Mouse (Mus musculus) adrenal gland, adult 18-20 months (tissue): Measurements from ENCODE around the gene Btbd7. TPM values are rescaled to one million over a fixed set of nuclear protein-coding genes. Genes with fewer than 3 reads are reported as not detected.

Experiments
- DNase-seq, 2 experiments: peaks; one replicate each; pipeline ENCODE4 v3.0.0; 2021 to 2022; ENCODE audit warnings: low spot score in 2 of 2
- long read RNA-seq, 2 experiments: library from polyadenylated mRNA; stranded (forward); transcript quantifications; one replicate each; pipeline ENCODE4 v2.0.0; 2021
- total RNA-seq, 2 experiments: library from RNA; stranded (reverse); gene quantifications; 1 replicate in 1 of 2; 2 replicates in 1 of 2; pipeline ENCODE4 v1.2.3; 2021

Gene Btbd7
- 10 to 100 TPM; 33.9 to 43.5 TPM for total RNA-seq
- long read RNA-seq, experiment 1, partial matches to known transcripts = 4 of 9 reads
- long read RNA-seq, experiment 1, other reads (novel, unspliced or antisense) = 5 of 9 reads
- long read RNA-seq, experiment 2, partial matches to known transcripts = 5 of 16 reads
- long read RNA-seq, experiment 2, other reads (novel, unspliced or antisense) = 7 of 16 reads

- DNase-seq = peak; percentile 96 to 98
Measured at GRCm38 (mm10) chr12:102878031-102878823, at the start of gene Btbd7. Gene Btbd7 (minus strand): TSS chr12:102878471.

DNA sequence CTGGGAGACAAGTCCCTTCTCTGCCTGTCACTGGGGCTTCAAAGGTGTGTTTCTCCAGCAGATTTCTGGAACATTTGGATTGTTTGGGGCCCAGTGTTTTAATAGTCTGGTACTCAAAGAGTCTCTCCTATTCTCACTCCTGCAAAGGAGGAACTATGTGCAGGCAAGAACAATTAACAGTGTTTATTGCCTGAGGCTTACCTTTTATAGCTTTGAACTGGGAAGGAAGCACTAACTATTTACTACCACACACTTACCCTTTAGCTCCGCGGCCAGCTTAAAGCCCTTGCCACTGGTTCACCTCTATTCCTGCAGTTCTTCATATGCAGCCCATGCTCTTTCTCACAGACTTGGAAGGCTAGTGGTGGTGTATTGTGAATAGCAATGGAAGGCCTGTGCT lies 37.8 kb upstream of the Btbd7 start:
- no peak for DNase-seq

DNA sequence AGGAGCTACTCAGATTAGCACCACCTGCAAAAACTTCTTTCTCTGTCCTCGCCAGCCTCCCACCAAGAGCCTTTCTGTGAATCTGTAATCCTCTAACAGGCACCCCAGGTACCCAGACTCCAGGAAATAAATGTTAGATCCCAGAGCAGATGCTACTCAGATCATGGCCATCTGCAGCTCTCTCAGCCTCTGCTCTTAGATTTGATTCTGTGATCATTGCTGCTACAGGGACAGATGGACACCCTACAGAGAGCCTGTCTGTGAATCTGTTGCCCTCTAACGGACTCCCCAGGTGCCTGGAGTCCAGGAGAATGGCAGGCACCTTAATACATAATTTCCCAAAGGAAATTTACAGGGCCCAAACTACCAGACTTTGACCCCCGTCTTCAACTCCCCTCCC lies 29.9 kb upstream of the Btbd7 start:
- no peak for DNase-seq

- no peak for DNase-seq
Measured at GRCm38 (mm10) chr12:102899091-102899490, 20.8 kb upstream of the Btbd7 start, which contains the start of gene Cox8c. Gene Cox8c (plus strand): TSS chr12:102899316.

GRCm38 (mm10) chr12:102888568-102888967 lies 10.3 kb upstream of the Btbd7 start:
- DNase-seq = no peak

DNA sequence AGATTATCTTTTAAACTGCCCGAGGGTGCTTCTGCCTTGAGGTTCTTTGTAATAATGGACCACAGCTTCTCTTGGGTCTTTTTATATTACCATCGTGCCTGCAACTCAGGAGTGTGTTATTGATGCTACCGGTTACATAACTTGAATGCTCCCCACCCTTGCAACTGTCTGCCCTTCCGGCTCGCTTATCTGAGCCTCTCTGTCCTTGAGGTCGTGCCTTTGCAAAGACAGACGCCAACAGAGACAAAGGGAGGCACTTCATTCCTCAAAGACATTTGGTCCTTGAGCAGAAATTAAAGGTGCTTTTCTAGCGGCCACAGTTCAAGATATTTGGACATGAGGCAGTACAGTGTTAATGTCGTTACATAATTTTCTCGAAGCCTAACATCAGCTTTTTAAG lies 9.1 kb upstream of the Btbd7 start:
- no peak for DNase-seq

DNA sequence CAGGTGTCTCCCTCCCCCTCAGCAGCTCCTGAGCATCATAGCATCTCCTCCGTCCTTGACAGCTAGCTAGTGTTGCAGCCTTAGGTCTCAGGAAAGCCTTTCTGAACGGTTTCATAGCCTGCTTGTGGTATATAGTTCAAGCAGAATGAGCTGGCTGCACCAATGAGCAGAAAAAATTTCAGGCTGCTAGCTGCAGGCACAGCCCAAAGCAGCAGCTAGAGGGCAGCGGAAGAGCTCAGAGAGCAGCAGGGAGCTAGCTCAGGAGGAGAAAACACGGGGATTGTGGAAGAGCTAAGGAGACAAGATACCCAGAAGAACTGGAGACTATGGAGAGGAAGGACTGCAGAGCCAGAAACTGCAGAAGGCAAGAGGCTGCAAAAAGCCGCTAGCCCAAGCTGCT lies 7.5 kb upstream of the Btbd7 start:
- peak in 1 of 2 experiments; percentile 17 for DNase-seq

DNA sequence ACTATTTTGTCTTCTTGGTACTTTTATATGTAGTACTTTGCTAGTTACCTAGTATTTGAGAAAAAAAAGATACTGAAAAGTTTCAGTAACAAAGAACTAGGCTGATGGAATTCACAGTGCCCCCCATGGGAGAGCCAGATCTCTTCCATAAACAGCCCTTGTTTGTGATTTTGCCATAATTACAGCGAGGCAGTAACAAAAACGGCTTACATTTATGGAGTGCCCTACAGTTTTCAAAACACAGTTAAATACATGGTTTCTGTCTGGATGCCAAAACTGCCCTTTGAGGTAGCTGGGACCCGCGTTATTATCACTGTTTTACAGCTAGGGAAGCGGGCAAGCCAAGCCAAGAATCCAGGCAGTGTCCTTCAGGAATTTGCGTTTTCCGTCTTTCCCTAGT lies 630 bp upstream of the Btbd7 start:
- no peak for DNase-seq

DNA sequence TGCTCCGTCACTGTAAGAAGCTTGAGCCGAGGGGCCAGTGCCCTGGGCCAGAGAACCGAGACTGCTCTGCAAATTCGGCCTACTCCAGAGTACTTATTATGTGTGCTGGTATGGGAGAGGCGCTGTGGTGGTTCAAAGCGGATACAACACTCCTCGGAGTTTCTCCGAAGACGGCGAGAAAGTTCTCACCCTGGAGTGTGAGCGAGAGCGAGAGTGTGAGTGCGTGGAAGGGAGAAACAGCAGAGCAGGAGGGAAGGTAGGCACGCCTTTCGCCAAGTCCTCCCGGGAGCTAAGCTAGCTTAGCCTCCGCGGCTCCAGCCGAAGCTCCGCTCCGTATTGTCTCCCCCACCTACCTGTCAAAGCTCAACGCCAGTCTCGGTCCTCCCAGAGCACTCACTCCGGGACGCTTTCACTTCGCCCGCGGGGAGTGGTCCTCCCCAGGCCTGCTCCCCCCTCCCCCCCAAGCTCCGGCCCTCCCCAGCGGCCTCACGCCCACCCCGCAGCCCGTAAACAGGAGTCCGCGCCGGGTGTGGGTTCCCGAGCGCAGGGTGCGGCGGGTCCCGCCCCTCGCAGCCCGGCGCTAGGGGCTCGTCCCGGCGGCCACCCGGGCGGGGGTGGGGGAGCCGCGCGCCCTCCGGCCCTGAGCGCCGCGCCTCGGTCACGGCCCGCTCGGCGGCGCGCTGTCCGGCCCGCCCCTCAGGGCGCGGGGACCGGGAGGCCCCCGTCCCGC lies 805 bp downstream of the Btbd7 start:
- DNase-seq = peak; percentile 44 to 53

- no peak for DNase-seq
Measured at GRCm38 (mm10) chr12:102870527-102870926, 7.7 kb downstream of the Btbd7 start.

GRCm38 (mm10) chr12:102869802-102870201 lies 8.5 kb downstream of the Btbd7 start:
- no peak for DNase-seq

DNA sequence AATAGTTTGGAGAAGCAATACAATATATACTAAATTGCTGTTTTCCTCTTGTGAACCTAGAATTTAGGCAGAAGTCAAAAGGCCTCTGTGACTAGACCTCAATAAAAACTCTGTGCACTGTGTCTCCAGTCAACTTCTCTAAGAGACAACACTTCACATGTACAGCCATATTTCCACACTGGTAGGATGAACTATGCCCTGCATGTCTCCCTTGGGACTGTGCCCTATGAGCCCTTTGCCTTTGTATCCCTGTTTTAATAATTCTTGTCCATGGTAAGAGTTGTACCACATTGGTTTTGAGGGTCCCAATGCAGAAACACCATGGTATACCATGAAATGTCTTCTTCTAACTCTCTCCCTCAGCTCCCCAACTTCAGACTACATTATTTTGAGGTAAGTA lies 17.5 kb downstream of the Btbd7 start:
- DNase-seq = no peak

DNA sequence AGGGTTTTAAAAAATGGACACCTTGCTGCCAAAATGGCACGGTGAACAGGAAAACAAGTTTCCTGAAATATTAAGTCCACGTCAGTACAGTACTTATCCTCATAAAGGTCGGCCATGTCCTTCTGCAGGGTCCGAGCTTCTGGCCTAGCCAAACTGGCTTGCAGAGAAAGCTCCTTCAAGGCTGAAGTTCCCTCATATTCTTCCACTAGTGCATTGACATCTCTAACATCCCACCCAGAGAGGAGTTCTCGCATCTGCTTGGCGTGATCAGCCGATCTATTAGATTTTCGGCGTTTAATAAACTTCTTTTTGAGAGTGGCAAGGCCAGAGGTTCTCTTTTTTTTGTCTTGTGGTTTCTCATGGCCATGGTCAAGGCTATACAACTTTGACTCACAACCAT lies 40.0 kb downstream of the Btbd7 start:
- DNase-seq = peak in 1 of 2 experiments; percentile 17

DNA sequence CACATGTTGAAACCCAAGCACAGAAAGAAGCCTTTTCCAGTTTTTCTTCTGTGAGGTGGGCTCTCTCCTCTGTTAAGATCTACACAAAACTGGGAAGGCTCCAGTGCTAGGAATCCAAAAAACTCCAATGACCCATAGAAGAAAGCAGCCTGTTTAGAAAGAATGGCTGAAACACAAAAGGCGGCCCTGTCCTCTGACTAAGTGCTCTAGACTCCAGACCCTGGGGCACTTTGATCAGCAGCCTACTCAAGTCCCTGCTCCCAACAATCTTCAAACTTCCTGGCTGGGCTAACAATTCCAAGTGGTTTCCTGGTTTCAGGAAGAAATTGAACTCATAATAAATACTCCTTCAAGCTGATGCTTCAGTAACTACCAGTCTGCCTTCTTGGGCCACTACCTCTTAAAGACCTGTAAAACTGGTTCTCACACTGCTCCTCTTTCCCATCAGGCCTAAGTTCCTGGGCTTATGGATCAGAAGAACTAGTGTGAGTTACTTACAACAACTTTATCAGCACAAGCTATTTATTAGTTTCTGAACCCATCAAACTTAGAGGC lies 45.4 kb downstream of the Btbd7 start:
- no peak for DNase-seq

- DNase-seq = no peak
Measured at GRCm38 (mm10) chr12:102831888-102832287, 46.4 kb downstream of the Btbd7 start.

- no peak for DNase-seq
Measured at GRCm38 (mm10) chr12:102827119-102827518, 51.2 kb downstream of the Btbd7 start.

DNA sequence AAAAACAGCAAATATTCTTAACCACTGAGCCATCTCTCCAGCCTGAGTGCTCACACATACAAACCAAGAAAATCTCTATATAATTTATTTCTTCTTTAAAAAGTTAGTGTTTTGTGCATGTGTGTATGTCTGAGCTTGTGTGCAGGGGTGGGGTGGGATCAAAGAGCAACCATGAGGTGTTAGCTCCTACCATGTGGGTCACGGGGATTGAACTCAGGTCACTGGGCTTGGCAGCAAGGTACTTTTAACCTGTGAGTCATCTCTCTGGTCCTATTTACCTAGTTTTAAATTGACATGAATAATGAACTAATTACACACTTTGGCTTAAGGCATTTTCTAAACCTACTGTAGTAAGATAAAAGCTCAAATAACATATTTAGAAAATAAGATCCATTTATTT lies 51.9 kb downstream of the Btbd7 start:
- no peak for DNase-seq

DNA sequence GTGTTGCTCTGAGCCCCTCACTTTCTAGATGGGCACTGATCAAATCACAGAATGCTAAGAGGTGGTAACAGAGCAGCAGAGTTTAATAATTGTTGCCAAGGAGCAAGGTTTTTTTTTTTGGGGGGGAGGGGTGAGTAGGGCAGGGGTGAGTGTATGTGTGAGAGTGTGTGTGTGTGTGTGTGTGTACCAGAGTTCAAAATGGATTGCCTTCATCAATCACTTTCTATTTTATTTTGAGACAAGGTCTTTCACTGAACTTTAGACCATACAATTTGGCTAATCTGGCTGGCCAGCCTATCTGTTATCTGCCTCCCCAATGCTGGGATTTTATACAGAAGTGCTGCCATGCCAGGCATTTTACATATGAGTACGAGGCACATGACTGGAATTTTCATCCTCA lies 63.4 kb downstream of the Btbd7 start:
- DNase-seq = no peak

GRCm38 (mm10) chr12:102799528-102799927 lies 78.7 kb downstream of the Btbd7 start:
- no peak for DNase-seq

GRCm38 (mm10) chr12:102787927-102788326 lies 90.3 kb downstream of the Btbd7 start:
- DNase-seq = no peak

DNA sequence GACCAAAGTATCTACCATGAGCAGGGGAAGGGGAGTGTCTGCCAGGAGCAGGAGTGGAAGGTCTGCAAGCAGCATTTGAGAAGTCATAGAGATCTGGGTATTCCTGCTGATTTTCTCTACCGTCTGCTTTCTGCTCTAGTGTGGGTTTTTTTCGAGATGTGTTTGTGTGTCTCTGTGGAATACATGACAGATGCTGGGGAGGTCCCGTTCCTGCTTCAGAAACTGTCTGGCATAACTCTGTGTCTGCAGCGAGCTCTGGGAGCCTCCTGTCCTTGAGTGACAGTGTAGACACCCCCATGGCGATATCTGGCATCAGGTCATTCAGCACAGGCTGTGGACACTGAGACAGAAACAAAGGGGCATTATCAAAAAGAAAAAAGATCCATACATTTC lies 92.7 kb downstream of the Btbd7 start:
- no peak for DNase-seq
